Mouse (Mus musculus): ENCODE measurements around the gene Abhd17c. TPM values are rescaled to one million over a fixed set of nuclear protein-coding genes. Genes with fewer than 3 reads are reported as not detected.
"Not testable (repeated sequence)": the region's sequence is repeated elsewhere in the genome, so short reads cannot be mapped to it uniquely, and the experiment has no call there.

The Abhd17c gene
- 6.5 and 29.2 TPM in 2 replicates for polyA plus RNA-seq (2011; ENCODE audit: insufficient read depth, insufficient read length, low replicate concordance, missing spikeins)

DNA sequence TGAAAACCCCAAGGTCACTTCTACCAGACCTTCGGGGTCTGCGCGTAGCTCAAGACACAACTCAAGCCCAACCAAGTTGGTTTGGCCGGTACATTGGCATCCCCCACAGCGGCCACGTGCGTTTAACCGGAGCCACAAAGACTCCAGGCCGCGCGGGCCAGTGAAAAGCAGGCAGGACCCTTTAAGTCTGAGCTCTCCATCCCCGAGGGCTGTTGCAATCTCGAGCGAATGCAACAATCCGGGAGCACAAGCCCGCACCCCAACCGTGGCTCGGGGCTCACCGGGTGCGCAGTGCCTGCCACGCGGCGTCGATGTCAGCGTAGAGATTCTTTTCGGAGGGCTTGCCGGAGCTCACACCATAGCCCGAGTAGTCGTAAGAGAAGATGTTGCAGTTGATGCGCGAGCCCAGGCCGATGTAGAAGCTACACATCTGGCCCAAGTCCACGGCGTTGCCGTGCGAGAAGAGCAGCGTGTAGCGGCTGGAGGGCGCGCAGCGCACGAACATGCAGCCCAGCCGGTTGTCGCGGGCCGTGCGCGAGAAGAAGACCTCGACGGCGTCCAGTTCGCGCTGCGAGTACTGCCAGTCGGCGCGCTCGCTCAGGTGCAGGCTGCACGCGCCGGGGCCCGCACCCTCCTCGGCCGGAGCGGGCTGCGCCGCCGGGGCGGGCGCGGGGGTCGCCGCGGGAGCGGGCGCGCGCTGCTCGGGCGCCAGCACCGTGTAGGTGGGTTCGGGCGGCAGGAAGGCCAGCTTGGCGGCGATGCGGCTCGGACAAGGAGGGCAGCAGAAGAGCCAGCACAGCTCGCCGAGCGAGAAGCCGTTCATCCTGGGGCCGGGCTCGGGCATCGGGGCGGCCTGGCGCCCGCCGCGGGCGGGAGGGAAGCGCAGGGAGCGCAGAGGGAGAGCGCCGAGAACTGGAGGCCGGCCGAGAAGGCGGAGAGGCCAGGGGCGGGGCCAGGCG, at the start of gene Abhd17c:
Abhd17c (minus strand) TSS at position 893 of the 959 bp plus-strand sequence.
- H3K4me3 ChIP-seq (replicated peaks; ENCODE audit: control insufficient read depth, low read depth, low read length) = peak within 1 kb of the TSS; percentile 72
- WGBS = under 1% methylated on average over 109 of the region's 109 CpGs
- H3K27ac ChIP-seq (ENCODE audit: control insufficient read depth, insufficient read depth, low read depth, low read length, poor library complexity) = peak within 1 kb of the TSS; percentile 72
- TF ChIP-seq CTCF (IDR thresholded peaks at IDR 0.05; ENCODE audit: control insufficient read depth, insufficient read depth, low read length) (no peak), POLR2A (IDR thresholded peaks at IDR 0.05; ENCODE audit: borderline replicate concordance, control insufficient read depth, low read depth, low read length) (no peak)
- peaks cover 1% of the 10 kb centered on the region; the same call in 1 of the 2 replicates for H3K4me1 ChIP-seq (ENCODE audit: control insufficient read depth, insufficient read depth, low read length)

DNA sequence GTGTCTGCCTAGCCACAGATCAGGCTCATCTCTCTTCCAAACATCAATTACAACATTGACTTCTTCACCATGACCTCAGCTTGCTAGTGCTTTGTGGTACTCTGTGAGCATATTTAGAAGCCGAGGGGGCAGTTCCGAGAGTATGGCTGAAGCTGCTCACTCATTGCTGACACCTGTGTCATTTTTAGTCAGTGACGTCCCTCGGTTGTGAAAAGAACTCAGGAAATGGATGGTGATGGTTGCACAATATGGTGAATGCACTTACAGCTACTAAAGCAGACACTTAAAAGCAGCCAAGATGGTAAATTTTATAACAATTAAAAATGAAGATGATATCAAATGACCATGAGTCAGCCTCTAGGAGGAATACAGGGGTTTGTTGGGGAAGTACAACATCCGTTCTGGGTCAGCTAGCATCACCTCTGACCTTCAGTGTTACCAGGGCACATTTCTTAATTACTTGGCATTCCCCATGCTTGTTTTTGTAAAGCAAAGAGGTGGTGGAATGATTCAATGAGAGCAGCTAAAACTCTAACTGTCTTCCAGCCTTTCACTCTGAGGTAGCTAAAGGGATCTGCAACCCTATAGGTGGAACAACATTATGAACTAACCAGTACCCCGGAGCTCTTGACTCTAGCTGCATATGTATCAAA, 45.6 kb upstream of the Abhd17c start:
- Histone ChIP-seq H3K4me3 (replicated peaks; ENCODE audit: control insufficient read depth, low read depth, low read length) (no peak overlapping the region), H3K4me1 (ENCODE audit: control insufficient read depth, insufficient read depth, low read length) (peaks cover 2% of the 10 kb centered on the region; the same call in 1 of the 2 replicates), H3K27ac (ENCODE audit: control insufficient read depth, insufficient read depth, low read depth, low read length, poor library complexity) (no peak overlapping the region)
- TF ChIP-seq CTCF (IDR thresholded peaks at IDR 0.05; ENCODE audit: control insufficient read depth, insufficient read depth, low read length) (no peak), POLR2A (IDR thresholded peaks at IDR 0.05; ENCODE audit: borderline replicate concordance, control insufficient read depth, low read depth, low read length) (no peak)
- WGBS = 36% methylated on average over 6 of the region's 6 CpGs

DNA sequence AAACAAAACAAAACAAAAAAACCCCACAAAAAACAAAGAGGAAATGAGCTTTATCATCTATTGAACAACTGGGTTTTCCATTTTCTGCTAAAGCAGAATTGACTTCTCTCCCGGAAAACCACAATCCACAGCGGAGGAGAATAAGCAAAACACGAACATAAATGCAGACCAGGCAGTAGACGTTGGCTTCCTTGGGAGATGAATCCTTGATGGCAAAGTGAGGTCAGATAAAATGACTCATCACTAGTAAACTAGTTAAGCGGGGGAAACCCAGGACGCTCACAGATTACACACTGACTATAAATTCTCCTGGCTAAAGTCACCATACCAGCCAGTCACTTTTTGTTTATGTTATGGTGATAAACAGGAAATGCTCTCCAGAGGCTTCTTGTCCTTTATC, 44.5 kb upstream of the Abhd17c start:
- H3K4me3 ChIP-seq (replicated peaks; ENCODE audit: control insufficient read depth, low read depth, low read length) = no peak overlapping the region
- H3K4me1 ChIP-seq (ENCODE audit: control insufficient read depth, insufficient read depth, low read length) = no peaks in the 10 kb centered on the region; the same call in 1 of the 2 replicates
- 35% methylated on average over 6 of the region's 6 CpGs for WGBS
- TF ChIP-seq CTCF (IDR thresholded peaks at IDR 0.05; ENCODE audit: control insufficient read depth, insufficient read depth, low read length) = no peak
- no peak for TF ChIP-seq POLR2A (IDR thresholded peaks at IDR 0.05; ENCODE audit: borderline replicate concordance, control insufficient read depth, low read depth, low read length)
- no peak overlapping the region for H3K27ac ChIP-seq (ENCODE audit: control insufficient read depth, insufficient read depth, low read depth, low read length, poor library complexity)

DNA sequence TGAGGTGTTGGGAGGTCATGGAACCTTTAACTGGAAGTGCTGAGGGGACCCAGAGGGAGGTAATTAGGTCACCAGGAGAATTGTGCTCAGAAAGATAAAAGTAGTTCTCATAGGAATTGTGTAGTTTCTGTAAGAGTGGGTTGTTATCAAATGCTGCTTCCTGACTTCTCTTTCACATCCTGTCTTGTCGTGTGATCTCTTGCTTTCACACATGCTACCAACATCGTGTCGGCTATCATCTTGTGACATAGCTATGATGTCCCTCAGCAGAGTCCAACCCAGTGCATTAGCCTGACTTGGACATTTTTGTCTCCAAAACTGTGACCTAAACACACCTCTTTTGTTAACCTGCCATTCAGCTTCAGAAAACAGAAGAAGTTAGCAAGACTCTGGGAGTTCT, 40.6 kb upstream of the Abhd17c start:
- H3K4me1 ChIP-seq (ENCODE audit: control insufficient read depth, insufficient read depth, low read length) = no peaks in the 10 kb centered on the region; the same call in 1 of the 2 replicates

DNA sequence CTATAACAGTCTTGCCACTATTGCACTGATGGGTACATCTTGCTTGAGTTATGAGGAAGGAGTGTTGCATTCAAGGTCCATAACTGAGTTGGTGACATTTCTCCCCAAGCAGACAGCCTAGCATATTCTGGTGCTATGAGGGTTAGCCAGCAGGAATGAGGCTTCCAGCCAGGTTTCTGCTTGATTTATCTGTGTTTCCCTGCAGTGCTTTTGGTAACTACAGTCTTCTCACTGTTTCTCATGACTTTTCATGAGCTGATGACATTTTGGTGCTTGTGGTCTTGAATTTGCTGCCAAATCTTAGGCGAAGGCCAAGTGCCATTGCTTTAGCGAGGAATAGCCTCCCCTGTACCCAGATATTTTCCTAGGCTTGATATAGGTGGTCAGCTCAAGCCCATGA, 39.8 kb upstream of the Abhd17c start:
- WGBS = 86% methylated on average over 2 of the region's 2 CpGs
- H3K4me3 ChIP-seq (replicated peaks; ENCODE audit: control insufficient read depth, low read depth, low read length) = no peak overlapping the region
- no peak for TF ChIP-seq POLR2A (IDR thresholded peaks at IDR 0.05; ENCODE audit: borderline replicate concordance, control insufficient read depth, low read depth, low read length)
- no peak for TF ChIP-seq CTCF (IDR thresholded peaks at IDR 0.05; ENCODE audit: control insufficient read depth, insufficient read depth, low read length)
- H3K4me1 ChIP-seq (ENCODE audit: control insufficient read depth, insufficient read depth, low read length) = no peaks in the 10 kb centered on the region; the same call in 1 of the 2 replicates
- no peak overlapping the region for H3K27ac ChIP-seq (ENCODE audit: control insufficient read depth, insufficient read depth, low read depth, low read length, poor library complexity)

More for the DNA sequence above, 40.6 kb upstream of the Abhd17c start:
- no peak overlapping the region for H3K4me3 ChIP-seq (replicated peaks; ENCODE audit: control insufficient read depth, low read depth, low read length)
- TF ChIP-seq POLR2A (IDR thresholded peaks at IDR 0.05; ENCODE audit: borderline replicate concordance, control insufficient read depth, low read depth, low read length) = no peak
- TF ChIP-seq CTCF (IDR thresholded peaks at IDR 0.05; ENCODE audit: control insufficient read depth, insufficient read depth, low read length) = no peak
- WGBS = 40% methylated on average over 3 of the region's 3 CpGs
- H3K27ac ChIP-seq (ENCODE audit: control insufficient read depth, insufficient read depth, low read depth, low read length, poor library complexity) = no peak overlapping the region

DNA sequence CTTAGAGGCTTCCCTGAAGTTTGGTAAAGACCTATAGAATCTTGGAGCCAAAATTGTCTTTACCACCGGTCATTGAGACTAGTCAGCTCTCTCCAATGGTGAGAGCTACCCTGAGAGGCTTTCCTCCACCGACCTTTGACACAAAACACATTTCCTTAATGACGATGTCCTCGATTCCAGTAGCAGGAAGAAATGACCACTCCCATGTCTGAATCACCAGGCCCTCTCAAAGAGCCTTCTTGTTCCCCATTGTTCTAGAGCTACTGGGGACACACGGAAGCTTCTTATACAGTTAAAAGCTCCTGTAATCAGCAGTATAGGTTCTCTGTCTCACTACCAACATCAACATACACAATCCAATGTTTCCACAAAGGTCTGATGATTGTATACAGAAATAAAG, 36.5 kb upstream of the Abhd17c start:
- TF ChIP-seq POLR2A (IDR thresholded peaks at IDR 0.05; ENCODE audit: borderline replicate concordance, control insufficient read depth, low read depth, low read length) (no peak), CTCF (IDR thresholded peaks at IDR 0.05; ENCODE audit: control insufficient read depth, insufficient read depth, low read length) (no peak)
- Histone ChIP-seq H3K27ac (ENCODE audit: control insufficient read depth, insufficient read depth, low read depth, low read length, poor library complexity) (no peak overlapping the region), H3K4me3 (replicated peaks; ENCODE audit: control insufficient read depth, low read depth, low read length) (no peak overlapping the region), H3K4me1 (ENCODE audit: control insufficient read depth, insufficient read depth, low read length) (no peaks in the 10 kb centered on the region; the same call in 1 of the 2 replicates)
- WGBS = 65% methylated on average over 5 of the region's 5 CpGs

DNA sequence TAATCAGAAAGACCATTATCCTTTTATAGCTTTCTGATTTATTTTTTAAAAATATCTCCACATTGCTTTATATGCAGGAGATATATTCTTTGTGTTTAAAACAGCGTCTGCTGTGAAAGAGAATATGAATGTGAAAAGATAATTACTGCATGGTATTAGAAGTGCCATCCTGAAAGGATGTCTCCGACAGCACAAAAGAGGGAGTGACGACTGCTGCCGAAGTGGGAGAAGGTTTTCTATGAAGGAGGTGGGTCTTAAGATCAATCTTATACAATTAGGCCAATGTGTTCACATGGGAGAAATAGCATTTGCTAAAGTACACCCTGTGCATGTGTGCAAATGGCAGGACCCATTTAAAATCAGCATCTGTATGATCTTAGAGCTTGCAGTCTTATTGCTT, 33.5 kb upstream of the Abhd17c start:
- Histone ChIP-seq H3K27ac (ENCODE audit: control insufficient read depth, insufficient read depth, low read depth, low read length, poor library complexity) (no peak overlapping the region), H3K4me3 (replicated peaks; ENCODE audit: control insufficient read depth, low read depth, low read length) (no peak overlapping the region), H3K4me1 (ENCODE audit: control insufficient read depth, insufficient read depth, low read length) (no peaks in the 10 kb centered on the region)
- TF ChIP-seq CTCF (IDR thresholded peaks at IDR 0.05; ENCODE audit: control insufficient read depth, insufficient read depth, low read length) = no peak
- TF ChIP-seq POLR2A (IDR thresholded peaks at IDR 0.05; ENCODE audit: borderline replicate concordance, control insufficient read depth, low read depth, low read length) = no peak
- 86% methylated on average over 4 of the region's 4 CpGs for WGBS

DNA sequence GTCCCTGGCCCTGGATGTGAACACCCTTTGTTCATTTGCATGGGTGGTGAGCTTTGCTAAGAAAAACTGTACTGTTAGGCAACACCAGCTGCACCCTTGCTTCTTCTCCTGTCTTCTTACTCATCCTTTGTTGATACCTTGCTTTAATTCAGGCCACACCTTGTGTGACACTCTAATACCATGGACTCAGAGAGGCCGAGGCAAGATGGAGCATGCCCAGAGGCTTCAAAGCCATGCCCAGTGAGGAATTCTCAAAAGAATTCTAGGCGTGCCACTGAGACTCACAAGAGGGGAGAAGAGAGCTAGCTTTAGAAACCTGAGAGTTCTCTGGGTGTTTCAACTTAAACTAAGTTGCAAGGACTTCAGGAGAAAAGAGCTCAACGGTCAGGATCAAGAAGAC, 33.0 kb upstream of the Abhd17c start:
- no peak overlapping the region for H3K27ac ChIP-seq (ENCODE audit: control insufficient read depth, insufficient read depth, low read depth, low read length, poor library complexity)
- no peak overlapping the region for H3K4me3 ChIP-seq (replicated peaks; ENCODE audit: control insufficient read depth, low read depth, low read length)
- TF ChIP-seq POLR2A (IDR thresholded peaks at IDR 0.05; ENCODE audit: borderline replicate concordance, control insufficient read depth, low read depth, low read length) (no peak), CTCF (IDR thresholded peaks at IDR 0.05; ENCODE audit: control insufficient read depth, insufficient read depth, low read length) (no peak)
- no peaks in the 10 kb centered on the region for H3K4me1 ChIP-seq (ENCODE audit: control insufficient read depth, insufficient read depth, low read length)
- 70% methylated on average over 3 of the region's 3 CpGs for WGBS

DNA sequence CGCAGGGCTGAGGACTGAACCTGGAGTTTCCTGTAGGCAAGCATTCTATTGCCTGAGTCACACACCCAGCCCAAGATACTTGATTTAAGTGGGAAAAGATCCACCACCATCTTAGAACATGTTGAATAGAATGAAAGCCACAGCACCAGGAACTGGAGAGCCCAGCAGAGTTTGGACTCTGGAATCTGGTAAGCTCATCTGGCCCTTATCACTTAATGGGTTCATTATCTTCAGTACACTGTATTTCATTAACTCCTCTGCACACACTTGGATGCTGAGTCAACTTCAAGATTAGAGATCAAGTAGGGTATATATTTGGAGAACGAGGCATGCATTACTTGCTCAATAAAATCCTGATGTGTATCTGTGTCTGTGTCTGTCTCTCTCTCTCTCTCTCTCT, 27.1 kb upstream of the Abhd17c start:
- not testable (repeated sequence) for H3K27ac ChIP-seq (ENCODE audit: control insufficient read depth, insufficient read depth, low read depth, low read length, poor library complexity); H3K4me3 ChIP-seq (replicated peaks; ENCODE audit: control insufficient read depth, low read depth, low read length); H3K4me1 ChIP-seq (ENCODE audit: control insufficient read depth, insufficient read depth, low read length)
- WGBS = 79% methylated on average over 2 of the region's 2 CpGs

Measured in bone marrow, adult 2 months (tissue).